Mouse (Mus musculus) c-Kit-positive CD71-negative TER-119-negative erythroid progenitor cells, embryonic 14.5 days (primary cell): ENCODE results near the gene Rnf135.
"Not testable (repeated sequence)": the region's sequence is repeated elsewhere in the genome, so short reads cannot be mapped to it uniquely, and the experiment has no call there.

Source experiments
- DNase-seq: peaks from one replicate; pipeline ENCODE4 v3.0.0-alpha.2; 2013; ENCODE audit warnings: low read depth

Gene Rnf135

DNA sequence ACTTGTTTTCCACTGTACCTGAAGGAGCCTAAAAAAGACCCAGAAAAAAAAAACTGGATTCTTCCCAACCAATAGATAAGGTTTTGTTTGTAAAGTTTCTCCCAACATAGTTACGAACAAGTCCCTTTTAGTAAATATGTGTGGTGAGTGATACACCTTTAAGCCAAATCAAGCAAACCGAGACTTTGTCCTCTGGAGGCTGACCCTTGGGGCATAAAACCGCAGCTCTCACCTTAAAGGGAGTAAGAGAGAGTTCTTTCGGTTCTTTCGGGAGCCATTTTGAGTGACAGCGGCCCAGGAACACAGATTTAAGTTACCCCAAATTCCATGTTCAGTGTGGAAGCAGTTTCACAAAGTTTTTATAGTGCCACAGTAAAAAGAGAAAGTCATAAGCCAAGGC, 18.6 kb downstream of the Rnf135 start:
- DNase-seq: no peak

- no peak for DNase-seq
Observed at GRCm38 (mm10) chr11:80204037-80204436, 20.4 kb downstream of the Rnf135 start.

- DNase-seq: no peak
Observed at GRCm38 (mm10) chr11:80204941-80205340, 21.3 kb downstream of the Rnf135 start.

DNA sequence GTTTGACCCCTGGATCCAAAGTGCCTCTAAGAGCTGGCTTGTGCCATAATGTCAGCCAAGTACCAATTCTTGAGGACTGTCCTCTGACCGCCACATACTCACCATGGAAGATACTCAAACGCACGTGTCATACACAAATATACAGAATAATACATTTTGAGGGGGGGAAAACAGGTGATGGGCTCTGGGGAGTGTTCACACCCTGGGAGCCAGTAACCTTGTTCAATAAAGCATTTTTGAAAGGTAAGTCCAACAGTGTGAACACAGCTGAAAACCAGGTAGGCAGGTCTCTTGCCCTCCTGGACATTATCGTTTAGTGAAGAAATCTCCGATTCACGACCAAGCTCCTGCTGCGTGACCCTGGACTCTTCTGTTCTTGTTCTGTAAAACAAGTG, 24.8 kb downstream of the Rnf135 start:
- no peak for DNase-seq

DNA sequence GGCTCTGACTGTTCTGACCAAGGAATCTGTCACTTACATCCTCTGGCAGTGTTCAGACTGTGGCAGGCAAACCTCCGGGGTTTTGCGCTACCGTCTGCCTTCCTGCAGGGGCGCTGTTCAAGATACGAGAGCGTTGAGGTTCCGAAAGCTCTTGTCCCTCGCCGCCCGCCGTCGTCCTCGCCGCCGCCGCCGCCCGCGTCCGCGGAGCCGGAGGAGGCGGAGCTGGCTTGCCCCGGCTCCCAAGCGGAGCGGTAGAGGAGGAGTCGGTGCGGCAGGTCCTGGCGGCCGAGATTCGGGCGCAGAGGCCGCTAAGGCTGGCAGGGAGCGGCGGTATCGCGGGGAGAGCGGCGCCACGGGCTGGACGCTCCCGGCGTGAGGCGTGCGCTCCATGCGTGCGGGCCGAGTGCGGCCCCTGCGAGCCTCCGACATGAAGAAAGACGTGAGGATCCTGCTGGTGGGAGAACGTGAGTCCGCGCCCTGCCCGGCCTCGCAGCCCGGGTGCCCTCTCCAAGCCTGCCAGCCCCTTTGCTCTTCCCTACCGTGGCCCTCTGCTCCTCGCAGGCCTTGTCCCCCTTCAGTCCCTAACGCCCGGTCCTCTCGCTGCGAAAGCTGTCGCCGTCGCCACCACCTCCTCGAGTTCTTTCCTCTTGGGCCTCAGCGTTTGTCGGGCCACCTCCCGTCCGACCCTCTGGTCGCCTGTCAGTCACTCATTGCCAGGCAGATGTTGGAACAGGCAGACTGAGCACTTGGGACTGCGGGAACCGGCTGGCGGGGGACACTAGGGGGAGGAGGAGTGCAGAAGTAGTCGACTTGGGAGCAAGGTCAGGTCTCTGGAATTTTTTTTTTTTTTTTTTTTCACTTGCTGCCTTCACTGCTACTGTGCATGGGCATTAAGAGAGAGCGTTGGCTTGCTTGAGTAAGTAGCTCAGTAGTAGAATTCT, 25.5 kb downstream of the Rnf135 start, which contains the start of gene Rhot1:
TSS of gene Rhot1 (plus strand) at position 160 of the 941 bp plus-strand sequence.
- DNase-seq: peak; percentile 92

GRCm38 (mm10) chr11:80210321-80210720, 26.7 kb downstream of the Rnf135 start:
- DNase-seq: peak; percentile 24

GRCm38 (mm10) chr11:80212282-80212681, 28.6 kb downstream of the Rnf135 start:
- DNase-seq: no peak

DNA sequence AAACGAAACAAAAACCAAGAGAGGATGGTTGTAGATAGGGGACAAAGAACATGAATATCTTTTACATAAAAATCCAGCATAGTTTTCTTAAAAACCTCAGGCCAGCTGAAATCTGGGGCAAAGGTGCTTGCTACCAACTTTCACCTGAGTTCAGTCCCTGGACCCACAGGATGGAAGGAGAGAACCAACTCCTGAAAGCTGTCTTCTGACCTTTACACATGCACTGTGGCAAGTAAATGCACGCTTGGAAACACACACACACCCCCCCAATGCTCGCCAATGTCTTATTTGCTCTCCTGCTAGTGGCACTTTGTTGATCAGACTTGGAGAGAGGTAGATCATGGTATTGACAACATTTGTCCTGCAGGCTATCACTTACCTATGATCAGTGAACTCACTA, 31.6 kb downstream of the Rnf135 start:
- no peak for DNase-seq

- no peak for DNase-seq
Observed at GRCm38 (mm10) chr11:80218657-80219293, 35.1 kb downstream of the Rnf135 start.

DNA sequence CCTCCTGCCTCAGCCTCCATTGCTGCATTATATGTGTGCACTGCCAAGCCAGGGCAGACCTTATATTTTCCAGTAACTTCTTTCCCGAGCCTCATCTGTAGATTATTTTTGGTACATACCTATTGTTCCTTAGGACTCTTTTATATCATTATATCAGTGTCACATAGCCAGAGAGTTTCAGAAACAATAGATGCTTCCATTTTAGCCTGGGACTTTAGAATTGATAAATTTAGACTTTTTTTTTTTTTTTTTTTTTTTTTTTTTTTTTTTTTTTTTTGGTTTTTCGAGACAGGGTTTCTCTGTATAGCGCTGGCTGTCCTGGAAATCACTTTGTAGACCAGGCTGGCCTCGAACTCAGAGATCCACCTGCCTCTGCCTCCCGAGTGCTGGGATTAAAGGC, 46.4 kb downstream of the Rnf135 start:
- DNase-seq: not testable (repeated sequence)

GRCm38 (mm10) chr11:80237278-80237677, 53.6 kb downstream of the Rnf135 start:
- no peak for DNase-seq

DNA sequence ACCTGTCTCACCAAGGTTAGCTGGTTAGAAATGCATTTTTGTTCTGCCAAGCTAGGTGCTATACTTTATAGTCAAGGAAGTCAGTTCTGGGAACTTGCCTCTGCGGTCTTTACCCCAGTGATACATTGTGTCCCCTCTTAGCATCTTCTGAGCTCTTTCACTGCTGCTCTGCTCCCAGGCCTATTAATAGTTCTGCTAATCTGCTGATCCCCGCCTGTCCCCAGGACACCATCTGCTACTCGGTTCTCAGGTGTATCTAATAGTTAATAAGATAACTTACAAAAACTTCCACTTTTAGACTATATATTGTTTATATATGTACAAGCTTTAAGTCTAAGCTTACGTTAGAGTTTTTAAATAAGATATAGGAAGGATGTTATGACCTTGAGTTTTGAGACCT, 54.7 kb downstream of the Rnf135 start:
- DNase-seq: no peak

DNA sequence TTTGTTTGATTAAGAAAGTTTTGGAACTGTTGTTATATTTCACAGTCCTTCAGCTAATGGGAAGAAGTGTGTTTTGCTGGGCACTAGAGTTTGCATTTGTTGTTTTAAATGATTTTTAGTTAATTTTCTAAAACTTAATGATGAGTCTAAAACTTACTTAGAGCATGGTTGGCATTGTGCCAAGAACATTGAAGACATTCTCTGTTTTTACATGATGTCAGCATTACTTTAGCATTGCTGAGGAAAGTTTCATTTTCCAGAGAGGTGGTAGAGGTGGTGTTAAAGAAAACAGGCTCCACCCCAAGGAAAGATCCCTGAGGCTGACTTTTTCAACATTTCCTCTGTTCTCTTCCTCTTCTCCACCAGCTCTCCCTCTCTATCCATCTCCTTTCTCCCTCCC, 63.4 kb downstream of the Rnf135 start:
- DNase-seq: no peak

DNA sequence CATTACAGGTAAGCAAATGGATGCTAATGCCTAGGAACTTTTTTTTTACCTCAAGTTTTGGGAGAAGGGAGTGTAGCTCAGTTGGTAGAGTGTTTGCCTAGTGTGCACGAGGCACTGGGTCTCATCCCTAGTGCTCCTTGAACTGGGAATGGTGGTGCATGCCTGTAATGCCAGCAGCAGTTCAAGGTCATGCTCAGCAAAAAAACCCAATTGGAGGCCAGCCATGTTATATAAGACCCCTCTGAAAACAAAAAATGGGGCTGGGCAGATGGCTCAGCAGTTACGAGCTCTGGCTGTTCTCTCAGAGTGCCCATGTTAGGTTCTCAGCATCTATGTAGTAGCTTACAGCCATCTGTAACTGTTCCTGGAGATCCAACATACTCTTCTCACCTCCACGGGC, 64.9 kb downstream of the Rnf135 start:
- DNase-seq: no peak
